15 mouse cellular contexts compared by ENCODE assay signal in the genomic region with DNA sequence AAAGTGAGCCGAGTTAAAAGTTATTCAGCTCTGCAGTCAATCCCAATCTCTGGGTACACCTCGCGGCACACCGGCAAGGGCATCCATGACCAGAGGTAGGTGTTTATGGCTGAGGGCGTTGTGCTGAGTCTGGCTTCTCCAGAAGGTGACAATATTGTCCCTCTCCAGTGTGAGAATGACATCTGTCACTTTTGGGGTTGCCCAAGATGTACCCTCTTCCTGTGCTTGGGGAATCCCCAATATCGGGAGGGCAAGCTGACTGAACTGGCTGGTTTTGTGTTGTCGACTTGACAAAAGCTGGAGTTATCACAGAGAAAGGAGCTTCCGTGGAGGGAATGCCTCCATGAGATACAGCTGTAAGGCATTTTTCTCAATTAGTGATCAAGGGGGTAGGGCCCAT.
"Had no signal": no experiment of that assay in that cellular context is flagged by ENCODE, and none has a peak within 500 bp of the region (broad histone marks: within the 10 kb centered on the region; RNA-seq: fewer than 3 reads in every experiment).

No protein-coding gene starts in this region.

- H3K9ac ChIP-seq: liver, embryonic 15.5 days; lung, embryonic 14.5 days; neural tube, embryonic 13.5 days had no signal

- H3K4me3 ChIP-seq: layer of hippocampus, adult 2 months; liver, embryonic 15.5 days; midbrain, embryonic 10.5 days; neural tube, embryonic 13.5 days had no signal

- DNase-seq: kidney, adult 9 months; kidney, postnatal 4 days; left cerebral cortex, postnatal 4 days; lung, embryonic 14.5 days; lung, postnatal 10 days; lung, postnatal 4 days; midbrain, embryonic 14.5 days; right cerebral cortex, postnatal 14 days had no signal

- H3K36me3 ChIP-seq: liver, embryonic 15.5 days; midbrain, embryonic 10.5 days; neural tube, embryonic 13.5 days had no signal

- H3K27me3 ChIP-seq: liver, embryonic 15.5 days had no signal

- ATAC-seq: intestine, postnatal 0 days had no signal

- H3K27ac ChIP-seq: kidney, postnatal 0 days; layer of hippocampus, adult 2 months; liver, embryonic 15.5 days; midbrain, embryonic 10.5 days; neural tube, embryonic 13.5 days had no signal

- H3K4me2 ChIP-seq: liver, embryonic 11.5 days; liver, embryonic 15.5 days; lung, embryonic 14.5 days; neural tube, embryonic 13.5 days had no signal

- H3K9me3 ChIP-seq: liver, embryonic 15.5 days; midbrain, embryonic 10.5 days; neural tube, embryonic 13.5 days had no signal
